Mouse (Mus musculus) retina, postnatal 1 day (tissue): ENCODE measurements around the gene Tmem120b.

Experiments
- DNase-seq: peaks from one replicate; pipeline ENCODE4 v3.0.0-alpha.2; 2012

Gene Tmem120b

GRCm38 (mm10) chr5:123093077-123093633 is 24.9 kb downstream of the Tmem120b start:
- no peak for DNase-seq

GRCm38 (mm10) chr5:123094238-123094991 is 26.2 kb downstream of the Tmem120b start:
- DNase-seq: peak; percentile 70

- no peak for DNase-seq
Measured at GRCm38 (mm10) chr5:123096299-123096698, 28.1 kb downstream of the Tmem120b start.

GRCm38 (mm10) chr5:123098487-123098886 is 30.3 kb downstream of the Tmem120b start:
- DNase-seq: no peak

- DNase-seq: no peak
Measured at GRCm38 (mm10) chr5:123102376-123102775, 34.2 kb downstream of the Tmem120b start.

GRCm38 (mm10) chr5:123103556-123103955 is 35.3 kb downstream of the Tmem120b start:
- DNase-seq: no peak

GRCm38 (mm10) chr5:123104769-123105168 is 36.6 kb downstream of the Tmem120b start:
- DNase-seq: no peak

GRCm38 (mm10) chr5:123109452-123110203 is 41.4 kb downstream of the Tmem120b start:
- peak; percentile 87 for DNase-seq

GRCm38 (mm10) chr5:123110296-123110721 is 42.1 kb downstream of the Tmem120b start:
- DNase-seq: peak; percentile 72

GRCm38 (mm10) chr5:123114109-123114508 is 45.9 kb downstream of the Tmem120b start:
- DNase-seq: no peak

- peak; percentile 64 for DNase-seq
Measured at GRCm38 (mm10) chr5:123114924-123115323, 46.7 kb downstream of the Tmem120b start.

GRCm38 (mm10) chr5:123116080-123116479 is 47.9 kb downstream of the Tmem120b start:
- no peak for DNase-seq

GRCm38 (mm10) chr5:123117257-123117656 is 49.0 kb downstream of the Tmem120b start:
- DNase-seq: peak; percentile 79

GRCm38 (mm10) chr5:123117773-123118172 is 49.6 kb downstream of the Tmem120b start:
- DNase-seq: no peak

- no peak for DNase-seq
Measured at GRCm38 (mm10) chr5:123118826-123119225, 50.6 kb downstream of the Tmem120b start.

GRCm38 (mm10) chr5:123120624-123121215 is 52.5 kb downstream of the Tmem120b start:
- DNase-seq: no peak

- DNase-seq: no peak
Measured at GRCm38 (mm10) chr5:123122181-123122580, 54.0 kb downstream of the Tmem120b start.

GRCm38 (mm10) chr5:123125105-123125504 is 56.9 kb downstream of the Tmem120b start:
- no peak for DNase-seq

GRCm38 (mm10) chr5:123125638-123126406 is 57.6 kb downstream of the Tmem120b start:
- DNase-seq: no peak

- DNase-seq: no peak
Measured at GRCm38 (mm10) chr5:123127031-123127430, 58.8 kb downstream of the Tmem120b start.

- no peak for DNase-seq
Measured at GRCm38 (mm10) chr5:123128426-123129169, 60.4 kb downstream of the Tmem120b start.
